Comparison of ENCODE assay signal across 14 mouse cellular contexts in genomic region chr2:36234526-36235368, GRCm38 (mm10). TPM values are rescaled to one million over a fixed set of nuclear protein-coding genes. Genes with fewer than 3 reads are reported as not detected.
DNase-seq lines count a peak whose midpoint lies in the region; ATAC-seq and TF ChIP-seq lines count a peak whose summit lies in the region.
"Had no signal": no experiment of that assay in that cellular context is flagged by ENCODE, and none has a peak within 500 bp of the region (broad histone marks: within the 10 kb centered on the region; RNA-seq: fewer than 3 reads in every experiment).

No protein-coding gene starts in this region.

- no peak for DNase-seq in heart, embryonic 10.5 days (ENCODE audit: low spot score)
- DNase-seq in heart, adult 9 months (ENCODE audit: low spot score in 2 of 2): no peak
- DNase-seq in NIH3T3 (ENCODE audit: low read depth): peak; percentile 85
- no peak for DNase-seq in liver, embryonic 11.5 days (ENCODE audit: low spot score)
- DNase-seq in B cell, adult 2 months: no peak
- DNase-seq in kidney, adult 2 months: no peak
- no peak for DNase-seq in right cerebral cortex, adult 2 months (ENCODE audit: low spot score in 2 of 2)
- DNase-seq: cerebellum, adult 8-10 months; spleen, adult 18-20 months; thymus, postnatal 14 days had no signal

- peaks cover 53% of the 10 kb centered on the region for H3K4me1 ChIP-seq in heart, embryonic 10.5 days
- peaks cover 17% of the 10 kb centered on the region for H3K4me1 ChIP-seq in liver, embryonic 11.5 days (replicated peaks; ENCODE audit: control insufficient read depth, insufficient read depth, low read length)
- no peaks in the 10 kb centered on the region; the same call in 1 of the 2 replicates for H3K4me1 ChIP-seq in kidney, adult 2 months (ENCODE audit: control insufficient read depth, insufficient read depth, low read length)

- no peak overlapping the region for H3K4me3 ChIP-seq in heart, embryonic 10.5 days
- H3K4me3 ChIP-seq in liver, embryonic 11.5 days (ENCODE audit: low read depth, low read length): no peak overlapping the region
- peak overlapping the region; percentile 10 for H3K4me3 ChIP-seq in myocyte
- H3K4me3 ChIP-seq in kidney, adult 2 months (ENCODE audit: insufficient read depth, low read depth, low read length): no peak overlapping the region
- H3K4me3 ChIP-seq: embryonic facial prominence, embryonic 12.5 days; forebrain, embryonic 15.5 days; midbrain, embryonic 13.5 days had no signal

- TF ChIP-seq POLR2A in myocyte (IDR thresholded peaks at IDR 0.05; ENCODE audit: insufficient read length, low read depth): no peak
- TF ChIP-seq POLR2A in kidney, adult 2 months (IDR thresholded peaks at IDR 0.05; ENCODE audit: low read depth, low read length): no peak

- H3K27ac ChIP-seq in heart, embryonic 10.5 days: peak overlapping the region; percentile 56
- no peak overlapping the region for H3K27ac ChIP-seq in liver, embryonic 11.5 days (ENCODE audit: low read depth, low read length)
- no peak overlapping the region for H3K27ac ChIP-seq in kidney, adult 2 months (ENCODE audit: insufficient read depth, low read depth, low read length)
- H3K27ac ChIP-seq: embryonic facial prominence, embryonic 12.5 days; forebrain, embryonic 15.5 days; midbrain, embryonic 13.5 days had no signal

- peaks cover 13% of the 10 kb centered on the region for H3K27me3 ChIP-seq in heart, embryonic 10.5 days (ENCODE audit: insufficient read depth, poor library complexity, severe bottlenecking)
- no peaks in the 10 kb centered on the region for H3K27me3 ChIP-seq in liver, embryonic 11.5 days (replicated peaks; ENCODE audit: control insufficient read depth, insufficient read depth, low read length)
- H3K27me3 ChIP-seq in myocyte (ENCODE audit: control insufficient read depth, insufficient read depth, insufficient read length): no peaks in the 10 kb centered on the region
- H3K27me3 ChIP-seq in kidney, adult 2 months (replicated peaks; ENCODE audit: control insufficient read depth, insufficient read depth, low read length): no peaks in the 10 kb centered on the region

- no peak overlapping the region for H3K9ac ChIP-seq in liver, embryonic 11.5 days (ENCODE audit: low read depth, low read length)
- H3K9ac ChIP-seq: embryonic facial prominence, embryonic 12.5 days; forebrain, embryonic 15.5 days; midbrain, embryonic 13.5 days had no signal

- no peak overlapping the region for H3ac ChIP-seq in myocyte (ENCODE audit: control insufficient read depth, insufficient read length)

- no peaks in the 10 kb centered on the region; the same call in 1 of the 2 replicates for H3K36me3 ChIP-seq in heart, embryonic 10.5 days
- H3K36me3 ChIP-seq in liver, embryonic 11.5 days (ENCODE audit: control insufficient read depth, insufficient read depth, low read length): no peaks in the 10 kb centered on the region
- peaks cover 29% of the 10 kb centered on the region for H3K36me3 ChIP-seq in myocyte (ENCODE audit: control insufficient read depth, insufficient read depth)
- H3K36me3 ChIP-seq in kidney, adult 2 months (ENCODE audit: control insufficient read depth, insufficient read depth, low read length): no peaks in the 10 kb centered on the region
- H3K36me3 ChIP-seq: embryonic facial prominence, embryonic 12.5 days; forebrain, embryonic 15.5 days; midbrain, embryonic 13.5 days had no signal

- H3K79me2 ChIP-seq in myocyte (ENCODE audit: control insufficient read depth, insufficient read depth): peaks cover 59% of the 10 kb centered on the region

- H3K4me2 ChIP-seq in liver, embryonic 11.5 days: 0 out of 2 replicates have a peak overlapping the region, but pooled peaks have one; percentile 4
- H3K4me2 ChIP-seq in myocyte (ENCODE audit: low read depth): peak overlapping the region; percentile 69
- H3K4me2 ChIP-seq: embryonic facial prominence, embryonic 12.5 days; forebrain, embryonic 15.5 days; midbrain, embryonic 13.5 days had no signal

- no peak for TF ChIP-seq CTCF in kidney, adult 2 months (conservative IDR thresholded peaks at IDR 0.05; ENCODE audit: insufficient read depth, insufficient read length, low read depth, low read length)

- no peak for ATAC-seq in liver, embryonic 11.5 days (replicated peaks; ENCODE audit: low FRiP score)
- ATAC-seq: forebrain, embryonic 15.5 days; midbrain, embryonic 13.5 days had no signal

- WGBS in heart, embryonic 10.5 days: 38% methylated on average over 7 of the region's 7 CpGs
- 40% methylated on average over 7 of the region's 7 CpGs for whole genome bisulfite sequencing in liver, embryonic 11.5 days
- WGBS in kidney, adult 2 months: 68% methylated on average over 7 of the region's 7 CpGs

- H3K9me3 ChIP-seq in heart, embryonic 10.5 days: no peaks in the 10 kb centered on the region
- no peaks in the 10 kb centered on the region for H3K9me3 ChIP-seq in liver, embryonic 11.5 days (ENCODE audit: control insufficient read depth, low read length)
- H3K9me3 ChIP-seq: embryonic facial prominence, embryonic 12.5 days; forebrain, embryonic 15.5 days; midbrain, embryonic 13.5 days had no signal

TF ChIP-seq in myocyte, 11 proteins besides CTCF, POLR2A, EP300 and RAD21:
- TF ChIP-seq CEBPB (IDR thresholded peaks at IDR 0.05; ENCODE audit: insufficient read depth, poor library complexity, severe bottlenecking) (0 out of 2 replicates have a peak, but pooled peaks have one; percentile 28), MYOG (IDR thresholded peaks at IDR 0.05; ENCODE audit: control insufficient read depth in 1 of 3, insufficient read depth in 1 of 3, insufficient read length in 2 of 3, low read depth in 2 of 3) (peak in 1 of 3 experiments; percentile 8), MYOD1 (IDR thresholded peaks at IDR 0.05; ENCODE audit: control insufficient read depth in 1 of 3, insufficient read length in 2 of 3, low read depth in 2 of 3) (peak in 1 of 3 experiments; percentile 3), MAX (IDR thresholded peaks at IDR 0.05; ENCODE audit: low read depth) (no peak)

RNA-seq across cellular contexts. Expression of gene Ptgs1, which starts 4.5 kb away (rescaled TPM):
- 12.2 and 16.4 TPM in 2 replicates for polyA plus RNA-seq in heart, embryonic 10.5 days (2016; fragmentation: Nextera tagmentation; extraction: Ambion mirVana)
- 28.6 and 30.3 TPM in 2 replicates for polyA plus RNA-seq in liver, embryonic 11.5 days (2014; fragmentation: Nextera tagmentation; extraction: Ambion mirVana)
- polyA plus RNA-seq in myocyte (2012; fragmentation: generic; extraction: Trizol): 122 TPM
- polyA plus RNA-seq in kidney, adult 2 months (2012; rRNA removed): 25.6 and 28.2 TPM in 2 replicates
